Mouse (Mus musculus): ENCODE results near the gene Sp9. TPM values are rescaled to one million over a fixed set of nuclear protein-coding genes. Genes with fewer than 3 reads are reported as not detected.

The Sp9 gene
- total and polyA plus RNA-seq, 3 experiments, result 0.55 TPM; not detected in 2

DNA sequence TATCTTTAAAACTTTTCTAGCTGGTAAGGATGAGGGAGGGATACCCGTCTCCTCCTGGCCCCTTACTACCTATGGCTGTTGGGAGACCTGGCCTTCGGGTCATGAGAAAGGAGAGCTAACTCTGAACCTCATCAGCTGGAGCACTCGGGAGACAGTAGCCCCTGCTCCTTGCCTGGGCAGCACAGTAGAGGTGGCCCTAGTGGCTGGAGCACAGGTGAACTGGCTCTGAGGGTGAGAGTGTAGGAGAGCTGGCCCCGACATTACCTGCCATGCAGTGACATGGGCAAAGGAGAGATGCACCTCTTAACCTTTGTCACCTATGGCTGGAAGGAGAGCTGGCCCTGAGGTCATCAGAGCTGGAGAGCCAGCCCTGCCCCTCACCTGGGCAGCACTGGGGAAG, 30.4 kb upstream of the Sp9 start:
- no peak overlapping the region for H3K27ac ChIP-seq (ENCODE audit: insufficient read depth, low read depth)
- peaks cover 2% of the 10 kb centered on the region for H3K9me3 ChIP-seq (replicated peaks; ENCODE audit: low read length)
- no peak for TF ChIP-seq ZNF384 (IDR thresholded peaks at IDR 0.05; ENCODE audit: low read depth, low read length)
- no peak for TF ChIP-seq MAZ (IDR thresholded peaks at IDR 0.05; ENCODE audit: low read depth, low read length)
- TF ChIP-seq CHD1 (IDR thresholded peaks at IDR 0.05; ENCODE audit: low read depth, low read length), result no peak
- TF ChIP-seq NRF1 (IDR thresholded peaks at IDR 0.05; ENCODE audit: low read depth, low read length), result no peak
- no peak for TF ChIP-seq POLR2A (IDR thresholded peaks at IDR 0.05; ENCODE audit: low read depth, low read length)
- no peak for TF ChIP-seq ZKSCAN1 (IDR thresholded peaks at IDR 0.05; ENCODE audit: borderline replicate concordance, low read depth, low read length)
- TF ChIP-seq JUN (IDR thresholded peaks at IDR 0.05; ENCODE audit: insufficient read depth, low read depth, low read length), result no peak
- TF ChIP-seq ELF1 (IDR thresholded peaks at IDR 0.05; ENCODE audit: low read depth, low read length), result no peak
- no peak for TF ChIP-seq MAX (IDR thresholded peaks at IDR 0.05; ENCODE audit: low read length)
- TF ChIP-seq IRF4 (IDR thresholded peaks at IDR 0.05; ENCODE audit: low read depth, low read length), result no peak
- no peak overlapping the region for H3K9ac ChIP-seq (ENCODE audit: insufficient read depth, low read depth)
- H3K79me2 ChIP-seq (replicated peaks; ENCODE audit: control insufficient read depth, extremely low read depth, insufficient read depth, poor library complexity, severe bottlenecking), result no peaks in the 10 kb centered on the region
- peaks cover 0 to 2% of the 10 kb centered on the region in 2 experiments; a peak in 1 of 4 replicates for H3K4me1 ChIP-seq (ENCODE audit: control insufficient read depth in 1 of 2, insufficient read depth in 2 of 2)
- dilution Hi-C loops (cut with MboI; ENCODE audit: extremely low pct_ligation_motif_present, extremely low pct_unique_long_range_greater_than_20kb, low sequenced_read_pairs) (no loop called here), in situ Hi-C loops (cut with MboI; ENCODE audit: low pct_ligation_motif_present, low pct_unique_long_range_greater_than_20kb, low sequenced_read_pairs) (no loop called here)
- DNase-seq (ENCODE audit: extremely low read depth), result no peak
- H3K4me2 ChIP-seq (ENCODE audit: insufficient read depth, low read depth, poor library complexity, severe bottlenecking), result no peak overlapping the region
- no peaks in the 10 kb centered on the region for H3K36me3 ChIP-seq (replicated peaks in 1 of 2; ENCODE audit: control insufficient read depth in 1 of 2, insufficient read depth in 1 of 2, low read length in 1 of 2)
- H3K4me3 ChIP-seq (replicated peaks in 1 of 3; ENCODE audit: low read depth in 2 of 3, low read length in 2 of 3, poor library complexity in 1 of 3), result no peak overlapping the region
- H3K27me3 ChIP-seq (replicated peaks), result no peaks in the 10 kb centered on the region

DNA sequence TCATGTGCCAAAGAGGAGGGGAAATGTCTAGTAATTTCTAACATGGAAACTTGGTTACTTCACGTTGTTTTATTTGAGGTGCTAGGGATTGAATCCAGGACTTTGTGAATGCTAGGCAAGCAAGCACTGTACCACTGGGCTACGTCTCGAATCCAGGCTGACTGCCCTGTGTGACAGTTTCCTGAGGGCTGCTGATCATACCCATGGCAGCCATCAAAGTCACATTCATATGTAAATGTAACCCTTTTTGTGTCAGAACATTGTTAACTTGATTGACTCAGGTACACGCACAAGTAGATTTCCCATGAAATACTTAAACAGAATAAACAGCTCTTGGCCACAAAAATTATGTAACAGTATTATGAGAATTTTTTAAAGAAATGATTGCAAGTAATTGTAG, 23.0 kb upstream of the Sp9 start:
- Histone ChIP-seq H3K4me1 (ENCODE audit: control insufficient read depth in 1 of 2, insufficient read depth in 2 of 2) (no peaks in the 10 kb centered on the region), H3K36me3 (replicated peaks in 1 of 2; ENCODE audit: control insufficient read depth in 1 of 2, insufficient read depth in 1 of 2, low read length in 1 of 2) (no peaks in the 10 kb centered on the region), H3K9me3 (replicated peaks; ENCODE audit: low read length) (peaks cover 11% of the 10 kb centered on the region), H3K4me3 (replicated peaks in 1 of 3; ENCODE audit: low read depth in 2 of 3, low read length in 2 of 3, poor library complexity in 1 of 3) (no peak overlapping the region), H3K4me2 (ENCODE audit: insufficient read depth, low read depth, poor library complexity, severe bottlenecking) (no peak overlapping the region), H3K27me3 (replicated peaks) (no peaks in the 10 kb centered on the region), H3K9ac (ENCODE audit: insufficient read depth, low read depth) (no peak overlapping the region), H3K79me2 (replicated peaks; ENCODE audit: control insufficient read depth, extremely low read depth, insufficient read depth, poor library complexity, severe bottlenecking) (no peaks in the 10 kb centered on the region), H3K27ac (ENCODE audit: insufficient read depth, low read depth) (no peak overlapping the region)
- in situ Hi-C loops (cut with MboI; ENCODE audit: low pct_ligation_motif_present, low pct_unique_long_range_greater_than_20kb, low sequenced_read_pairs), result no loop called here
- TF ChIP-seq NELFE (IDR thresholded peaks at IDR 0.05; ENCODE audit: low read depth, low read length), result no peak
- no peak for TF ChIP-seq MAZ (IDR thresholded peaks at IDR 0.05; ENCODE audit: low read depth, low read length)
- no peak for TF ChIP-seq RCOR1 (conservative IDR thresholded peaks at IDR 0.05; ENCODE audit: low read depth, low read length)
- TF ChIP-seq ZNF384 (IDR thresholded peaks at IDR 0.05; ENCODE audit: low read depth, low read length), result no peak
- TF ChIP-seq MYC (IDR thresholded peaks at IDR 0.05; ENCODE audit: low read depth, low read length), result no peak
- TF ChIP-seq USF2 (conservative IDR thresholded peaks at IDR 0.05; ENCODE audit: low read depth, low read length), result no peak
- TF ChIP-seq MAX (IDR thresholded peaks at IDR 0.05; ENCODE audit: low read length), result no peak
- TF ChIP-seq USF1 (IDR thresholded peaks at IDR 0.05; ENCODE audit: low read depth, low read length), result no peak
- TF ChIP-seq CHD1 (IDR thresholded peaks at IDR 0.05; ENCODE audit: low read depth, low read length), result no peak
- TF ChIP-seq POLR2A (IDR thresholded peaks at IDR 0.05; ENCODE audit: low read depth, low read length), result no peak
- TF ChIP-seq NRF1 (IDR thresholded peaks at IDR 0.05; ENCODE audit: low read depth, low read length), result no peak
- dilution Hi-C loops (cut with MboI; ENCODE audit: extremely low pct_ligation_motif_present, extremely low pct_unique_long_range_greater_than_20kb, low sequenced_read_pairs), result no loop called here
- no peak for DNase-seq (ENCODE audit: extremely low read depth)

Measured in CH12.LX (cell line).